Comparison of ENCODE assay signal across 8 mouse cellular contexts in genomic region chr3:132628741-132629140, GRCm38 (mm10). TPM values are rescaled to one million over a fixed set of nuclear protein-coding genes. Genes with fewer than 3 reads are reported as not detected.
DNase-seq lines count a peak whose midpoint lies in the region; ATAC-seq lines count a peak whose summit lies in the region.

No protein-coding gene starts in this region.

- no peak for ATAC-seq in megakaryocyte progenitor cell, adult 5-6 weeks (replicated peaks; ENCODE audit: poor library complexity)

- peak; percentile 32 for DNase-seq in embryo, embryonic 11 days
- no peak for DNase-seq in embryo, embryonic 10 days (ENCODE audit: low spot score)
- DNase-seq in left cerebral cortex, adult 18-20 months (ENCODE audit: low spot score in 2 of 2) = peak; percentile 18
- DNase-seq in left cerebral cortex, adult 8-10 months (ENCODE audit: low spot score in 2 of 2) = no peak
- peak; percentile 10 for DNase-seq in forelimb bud, embryonic 11.5 days (ENCODE audit: low read depth, low spot score)
- DNase-seq in right cerebral cortex, postnatal 10 days (ENCODE audit: low spot score in 2 of 2) = peak; percentile 43 to 44
- no peak for DNase-seq in layer of hippocampus, postnatal 36 days

RNA-seq across cellular contexts. Expression of gene Gimd1, which starts 0.9 kb away (rescaled TPM):
- not detected for total RNA-seq in left cerebral cortex, adult 18-20 months (2021)
- total RNA-seq in left cerebral cortex, adult 8-10 months (2022) = not detected
- total RNA-seq in layer of hippocampus, postnatal 36 days (2021) = not detected
- not detected in 2 replicates for total RNA-seq in megakaryocyte progenitor cell, adult 5-6 weeks (2015)
- not detected in 2 replicates for total RNA-seq in megakaryocyte progenitor cell, adult 5-6 weeks (2017)

RNA-seq across cellular contexts. Expression of gene Tbck, which starts 55.2 kb away (rescaled TPM):
- total RNA-seq in left cerebral cortex, adult 18-20 months (2021) = 10 to 100 TPM; 32.6 to 34.1 TPM
- total RNA-seq in left cerebral cortex, adult 8-10 months (2022) = 10 to 100 TPM; 27.9 to 36.1 (median 32.8) TPM
- 10 to 100 TPM; 35.1 to 35.4 TPM for total RNA-seq in layer of hippocampus, postnatal 36 days (2021)
- 15.8 and 16.2 TPM in 2 replicates for total RNA-seq in megakaryocyte progenitor cell, adult 5-6 weeks (2015)
- total RNA-seq in megakaryocyte progenitor cell, adult 5-6 weeks (2017) = 16.4 and 17.8 TPM in 2 replicates

RNA-seq across cellular contexts. Expression of gene Aimp1, which starts 55.4 kb away (rescaled TPM):
- total RNA-seq in left cerebral cortex, adult 18-20 months (2021) = 10 to 100 TPM; 51.2 to 54.8 TPM
- 10 to 100 TPM; 50.5 to 63.4 (median 53.2) TPM for total RNA-seq in left cerebral cortex, adult 8-10 months (2022)
- total RNA-seq in layer of hippocampus, postnatal 36 days (2021) = 10 to 100 TPM; 54.2 to 59.1 TPM
- total RNA-seq in megakaryocyte progenitor cell, adult 5-6 weeks (2015) = 92.8 and 103 TPM in 2 replicates
- total RNA-seq in megakaryocyte progenitor cell, adult 5-6 weeks (2017) = 110 and 121 TPM in 2 replicates

Comparison
In these comparisons a context has a peak if more than half of its experiments do, and no peak if none do; other contexts are left out.
1. DNase-seq: peak in embryo, embryonic 11 days (single experiment), left cerebral cortex, adult 18-20 months (2 of 2), forelimb bud, embryonic 11.5 days (single experiment) and right cerebral cortex, postnatal 10 days (2 of 2); none in embryo, embryonic 10 days (single experiment), left cerebral cortex, adult 8-10 months (0 of 2) and layer of hippocampus, postnatal 36 days (0 of 2).